Mouse (Mus musculus) myocyte (in vitro differentiated cells): ENCODE results near the gene Syn3.

ENCODE experiments used
- E2F4 ChIP-seq: IDR thresholded peaks from one replicate; pipeline ENCODE4 v1.6.1; 2011; ENCODE audit warnings: mild to moderate bottlenecking, control low read depth, moderate library complexity; ENCODE audit not compliant: insufficient read depth
- MAX ChIP-seq: IDR thresholded peaks from one replicate; pipeline ENCODE4 v1.6.1; 2011; ENCODE audit warnings: low read depth, mild to moderate bottlenecking, control low read depth
- POLR2A ChIP-seq: IDR thresholded peaks from one replicate; pipeline ENCODE4 v1.6.1; 2011; ENCODE audit warnings: low read depth, mild to moderate bottlenecking, control low read depth, moderate library complexity; ENCODE audit not compliant: insufficient read length

GRCm38 (mm10) chr10:86273410-86274191 lies 225.1 kb downstream of the Syn3 start:
- no peak for TF ChIP-seq MAX
- TF ChIP-seq E2F4: no peak
- TF ChIP-seq POLR2A: no peak
